Mouse (Mus musculus) testis, adult 2 months (tissue): Measurements from ENCODE around the gene Esam.

Experiments
- CTCF ChIP-seq: fragments of 200-500 bp; IDR thresholded peaks from 2 replicates; pipeline ENCODE4 v1.5.1; 2012; ENCODE audit warnings: low read depth, mild to moderate bottlenecking, inconsistent platforms, low read length, moderate library complexity; ENCODE audit not compliant: control insufficient read depth, insufficient read depth, insufficient replicate concordance
- POLR2A ChIP-seq: fragments of 200-500 bp; IDR thresholded peaks from 2 replicates; pipeline ENCODE4 v1.6.1; 2012; ENCODE audit warnings: low read depth, mild to moderate bottlenecking, inconsistent platforms, low read length, moderate library complexity; ENCODE audit not compliant: control insufficient read depth

- TF ChIP-seq POLR2A (no peak), CTCF (no peak)
These were observed 23.5 kb upstream of the Esam start for GRCm38 (mm10) chr9:37504348-37504747.
